Mouse (Mus musculus): ENCODE measurements around the gene Bod1. TPM values are rescaled to one million over a fixed set of nuclear protein-coding genes. Genes with fewer than 3 reads are reported as not detected.

The Bod1 gene
- total RNA-seq, 4 experiments from 2014 or later = 91.2 to 101 (median 93.4) TPM

GRCm38 (mm10) chr11:31669172-31669869, 2.4 kb downstream of the Bod1 start:
- no peak for DNase-seq (ENCODE audit: low spot score in 2 of 2)

DNA sequence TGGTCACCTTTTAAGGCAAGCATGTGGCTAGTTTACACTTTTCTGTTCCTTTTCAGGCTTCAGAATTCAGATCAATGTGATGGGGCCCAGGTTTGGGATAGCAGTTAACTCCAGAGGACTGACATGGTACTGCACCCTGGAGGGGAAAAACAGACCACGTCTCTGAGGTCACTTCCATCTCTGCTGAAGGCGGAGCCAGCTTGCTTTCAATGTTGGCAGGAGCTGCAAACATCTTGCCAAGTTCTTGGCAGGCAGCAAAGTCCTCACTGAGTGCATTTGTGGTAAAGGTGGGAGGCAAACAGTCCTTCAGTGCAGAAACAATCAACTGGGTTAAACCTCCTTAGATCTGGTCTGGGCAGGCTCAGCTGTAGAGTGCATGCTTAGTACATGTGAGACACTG, 7.5 kb downstream of the Bod1 start:
- DNase-seq (ENCODE audit: low spot score in 2 of 2) = no peak

DNA sequence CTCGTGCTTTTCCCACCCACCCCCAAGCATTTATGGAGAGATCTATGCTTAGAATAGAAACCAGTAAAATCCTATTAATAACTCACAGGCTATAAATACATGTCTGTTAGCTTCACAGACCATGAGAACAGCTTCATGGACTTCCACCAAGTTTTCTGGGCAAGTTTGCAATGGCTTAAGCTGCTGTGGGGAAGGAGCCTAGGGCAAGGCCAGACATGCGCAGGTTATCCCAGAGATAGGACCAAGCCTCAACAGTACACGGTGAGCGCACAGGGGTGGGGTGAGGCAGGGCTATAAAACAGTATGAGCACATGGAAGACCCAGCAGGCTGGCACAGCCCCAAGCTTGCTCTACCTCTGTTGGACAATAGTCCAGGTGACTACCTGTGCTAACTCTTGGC, 8.2 kb downstream of the Bod1 start:
- no peak for DNase-seq (ENCODE audit: low spot score in 2 of 2)

DNA sequence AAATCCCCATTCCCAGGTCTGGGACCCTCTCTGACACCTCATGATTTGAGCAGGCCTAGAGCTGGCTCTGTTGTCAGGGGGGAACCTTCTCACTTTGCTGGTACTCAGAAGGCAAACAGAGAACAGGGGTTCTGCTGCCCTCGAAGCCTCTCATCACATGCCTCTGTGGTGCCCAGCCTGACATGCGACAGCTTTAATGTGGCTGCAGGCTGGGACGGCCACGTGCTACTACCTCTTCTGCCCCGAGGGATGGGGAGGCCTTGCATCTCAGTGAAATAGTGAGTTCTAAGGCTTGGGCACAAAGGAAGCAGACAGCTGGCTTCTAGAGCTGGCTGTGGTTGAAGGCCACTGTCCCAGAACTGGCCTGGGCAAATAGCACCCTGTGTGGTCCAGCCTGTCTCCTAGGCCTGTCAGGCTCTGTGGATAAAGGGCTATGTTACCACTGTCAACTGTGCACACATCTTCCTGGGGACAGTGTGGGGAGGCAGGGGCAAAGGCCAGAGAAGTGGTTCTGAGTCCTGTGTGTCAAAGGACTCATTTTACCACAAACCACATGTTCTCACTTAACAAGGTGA, 8.7 kb downstream of the Bod1 start:
- no peak for DNase-seq (ENCODE audit: low spot score in 2 of 2)

- no peak for DNase-seq (ENCODE audit: low spot score in 2 of 2)
Observed at GRCm38 (mm10) chr11:31662214-31662613, 9.5 kb downstream of the Bod1 start.

GRCm38 (mm10) chr11:31657806-31658175, 13.9 kb downstream of the Bod1 start:
- no peak for DNase-seq (ENCODE audit: low spot score in 2 of 2)

- no peak for DNase-seq (ENCODE audit: low spot score in 2 of 2)
Observed at GRCm38 (mm10) chr11:31657168-31657805, 14.4 kb downstream of the Bod1 start.

DNA sequence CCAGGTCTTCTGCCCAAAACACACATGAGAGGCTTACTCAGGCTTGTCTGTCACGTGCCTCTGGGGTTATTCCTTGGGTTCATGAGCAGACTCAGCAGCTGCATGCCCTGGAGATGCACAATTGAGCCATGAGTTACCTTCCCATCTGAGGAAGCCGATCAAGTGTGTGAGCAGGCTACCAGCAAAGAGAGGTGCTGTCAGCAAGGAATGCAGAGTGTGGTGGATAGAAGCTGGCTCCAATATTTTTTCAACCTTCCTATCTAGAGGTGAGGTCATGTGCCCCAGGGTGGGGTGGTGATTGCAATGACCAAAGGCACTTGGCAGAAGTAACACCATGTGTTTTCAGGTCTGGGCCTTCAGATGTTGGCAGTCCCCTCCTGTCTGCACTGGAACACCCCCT, 22.2 kb downstream of the Bod1 start:
- DNase-seq (ENCODE audit: low spot score in 2 of 2) = no peak

GRCm38 (mm10) chr11:31647268-31647667, 24.4 kb downstream of the Bod1 start:
- DNase-seq (ENCODE audit: low spot score in 2 of 2) = no peak

DNA sequence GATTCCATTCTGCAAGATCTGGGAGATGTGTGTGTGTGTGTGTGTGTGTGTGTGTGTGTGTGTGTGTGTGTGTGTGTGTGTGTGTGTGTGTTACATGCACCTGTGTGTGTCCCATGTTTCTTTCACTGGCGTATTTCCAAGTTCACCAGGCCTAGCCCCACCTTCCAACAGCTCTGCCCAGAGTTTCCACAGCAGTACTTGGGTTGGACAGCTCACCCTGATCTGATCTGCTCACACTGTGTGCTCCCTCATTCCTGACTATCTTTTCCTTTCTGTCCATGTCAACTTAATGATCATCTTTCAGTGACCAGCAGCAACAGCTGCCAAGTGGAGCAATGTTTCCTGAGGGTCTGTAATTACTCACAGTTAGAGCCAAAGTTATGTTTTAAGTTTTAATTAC, 25.1 kb downstream of the Bod1 start:
- no peak for DNase-seq (ENCODE audit: low spot score in 2 of 2)

DNA sequence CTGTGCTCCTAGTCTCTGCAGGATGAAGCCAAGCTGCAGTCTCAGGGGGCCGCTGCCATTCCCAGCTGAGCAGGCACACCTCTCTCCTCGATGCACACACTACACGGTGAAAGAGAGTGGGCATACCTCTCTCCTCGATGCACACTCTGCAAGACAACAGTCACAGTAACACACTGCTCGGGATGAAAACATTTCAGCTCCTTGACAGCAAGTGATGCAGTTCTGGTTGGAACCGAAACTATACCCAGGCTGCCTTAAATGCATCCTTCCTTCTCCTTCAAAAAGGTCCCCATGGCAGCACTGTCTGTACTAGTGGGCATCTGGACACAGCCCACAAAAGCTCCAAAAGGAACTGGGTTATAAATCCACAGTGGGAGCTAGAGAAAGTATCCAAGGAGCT, 28.6 kb downstream of the Bod1 start:
- no peak for DNase-seq (ENCODE audit: low spot score in 2 of 2)

- no peak for DNase-seq (ENCODE audit: low spot score in 2 of 2)
Observed at GRCm38 (mm10) chr11:31641066-31641810, 30.4 kb downstream of the Bod1 start.

DNA sequence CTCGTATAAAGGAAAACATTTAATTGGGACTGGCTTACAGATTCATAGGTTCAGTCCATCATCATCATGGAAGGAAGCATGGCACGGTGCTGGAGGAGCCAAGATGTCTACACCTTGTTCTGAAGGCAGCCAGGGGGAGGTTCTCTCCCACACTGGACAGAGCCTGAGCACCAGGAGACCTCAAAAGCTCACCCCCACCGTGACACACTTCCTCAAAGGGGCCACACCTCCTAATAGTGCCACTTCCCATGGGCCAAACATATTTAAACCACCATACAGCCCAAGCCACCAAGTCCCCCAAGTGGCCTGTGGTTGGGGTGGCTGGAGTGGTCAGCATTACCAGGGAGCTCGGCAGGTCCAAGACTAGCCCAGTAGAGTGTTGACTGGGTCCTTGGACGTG, 31.5 kb downstream of the Bod1 start:
- no peak for DNase-seq (ENCODE audit: low spot score in 2 of 2)

DNA sequence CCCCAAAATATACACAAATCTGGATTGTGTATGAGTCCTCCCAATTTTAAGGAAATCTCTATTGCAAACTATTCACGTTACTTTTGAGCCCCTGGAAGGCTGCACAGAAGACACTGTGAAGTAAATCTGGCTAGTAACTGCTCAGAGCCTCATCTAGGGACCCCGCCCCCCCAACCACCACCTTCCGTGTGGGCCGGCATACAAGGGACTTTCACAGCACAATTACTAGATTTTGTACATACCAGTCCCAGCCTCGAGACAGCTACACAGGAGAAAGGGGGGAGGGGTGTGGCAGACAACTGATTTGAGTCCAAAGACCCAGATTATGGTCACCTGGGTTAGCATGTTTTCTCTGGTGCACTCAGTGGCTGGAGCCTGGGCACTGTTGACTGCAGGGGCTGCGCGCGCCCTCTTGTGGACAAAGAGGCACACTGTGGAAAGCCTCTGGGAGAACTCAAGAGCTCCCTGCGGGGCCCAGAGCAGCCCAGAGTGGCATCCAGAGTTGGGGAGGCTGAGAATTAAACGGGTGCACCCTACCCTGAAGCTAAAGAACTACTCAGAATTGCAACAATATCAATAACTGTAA, 33.8 kb downstream of the Bod1 start:
- DNase-seq (ENCODE audit: low spot score in 2 of 2) = peak in 1 of 2 experiments; percentile 65

DNA sequence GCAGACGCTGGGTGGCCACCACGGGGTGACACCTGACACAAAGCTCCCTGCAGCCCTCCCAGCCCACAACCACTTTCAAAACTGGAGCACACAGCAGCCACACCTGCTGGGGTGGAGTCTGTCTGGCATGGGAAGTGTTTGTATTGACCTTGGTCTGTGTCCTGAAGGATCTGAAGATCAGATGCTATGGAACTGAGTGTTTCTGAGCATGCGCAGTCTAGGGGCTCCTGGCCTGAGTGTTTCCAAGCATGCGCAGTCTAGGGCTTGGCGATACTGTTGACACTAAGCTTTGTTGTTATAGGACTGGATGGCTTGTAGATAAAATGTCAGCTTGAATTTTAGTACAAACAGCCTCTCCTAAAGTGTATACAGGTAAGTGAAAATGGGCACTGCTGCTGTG, 43.0 kb downstream of the Bod1 start:
- DNase-seq (ENCODE audit: low spot score in 2 of 2) = no peak

- no peak for DNase-seq (ENCODE audit: low spot score in 2 of 2)
Observed at GRCm38 (mm10) chr11:31620796-31621195, 50.9 kb downstream of the Bod1 start.

GRCm38 (mm10) chr11:31617797-31618196, 53.9 kb downstream of the Bod1 start:
- DNase-seq (ENCODE audit: low spot score in 2 of 2) = no peak

- DNase-seq (ENCODE audit: low spot score in 2 of 2) = no peak
Observed at GRCm38 (mm10) chr11:31617236-31617635, 54.4 kb downstream of the Bod1 start.

DNA sequence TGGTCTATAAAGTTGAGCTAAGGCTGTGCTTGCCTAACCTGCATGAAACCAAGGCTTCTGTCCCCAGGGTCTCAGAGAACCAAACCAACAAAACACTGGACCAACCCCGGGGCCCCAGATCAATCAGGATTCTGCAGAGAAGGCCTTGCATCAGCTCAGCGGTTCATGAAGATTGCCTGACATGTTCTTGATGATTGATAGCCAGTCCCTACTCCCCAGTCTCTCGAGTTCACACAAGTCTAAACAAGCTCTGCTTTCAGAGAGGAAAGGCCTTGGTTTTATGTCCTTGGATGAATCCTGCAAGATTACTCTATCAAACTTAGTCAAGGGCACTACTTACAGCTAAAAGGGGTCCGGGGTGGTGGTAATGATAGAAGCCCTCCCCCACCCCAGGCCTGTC, 55.0 kb downstream of the Bod1 start:
- DNase-seq (ENCODE audit: low spot score in 2 of 2) = no peak
